Mouse (Mus musculus): ENCODE measurements around the gene Gns. TPM values are rescaled to one million over a fixed set of nuclear protein-coding genes. Genes with fewer than 3 reads are reported as not detected.

Gns gene
- polyA plus RNA-seq, 1 experiment from 2014 or later = 25.0 TPM

DNA sequence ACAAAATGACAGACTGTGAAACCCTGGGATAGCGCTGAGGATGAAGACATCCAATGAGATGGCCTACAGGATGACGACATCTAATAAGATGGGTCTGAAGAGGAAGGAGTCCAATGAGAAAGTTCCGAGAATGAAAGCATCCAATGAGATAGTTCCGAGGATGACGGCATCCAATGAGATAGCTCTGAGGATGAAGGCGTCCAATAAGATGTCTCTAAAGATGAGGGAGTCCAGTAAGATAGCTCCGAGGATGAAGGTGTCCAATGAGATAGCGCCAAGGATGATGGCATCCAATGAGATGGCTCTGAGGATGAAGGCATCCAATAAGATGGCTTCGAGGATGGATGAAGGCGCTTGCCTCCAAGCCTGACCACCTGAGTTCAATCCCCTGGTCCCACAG is 22.6 kb upstream of the Gns start:
- Histone ChIP-seq H3K9me3 (replicated peaks) (no peaks in the 10 kb centered on the region), H3K4me2 (no peak overlapping the region), H3K36me3 (ENCODE audit: poor library complexity, severe bottlenecking) (no peaks in the 10 kb centered on the region), H3K27me3 (no peaks in the 10 kb centered on the region), H3K4me3 (no peak overlapping the region), H3K9ac (no peak overlapping the region), H3K27ac (no peak overlapping the region), H3K4me1 (peaks cover 16% of the 10 kb centered on the region)
- WGBS = 97% methylated on average over 10 of the region's 10 CpGs
- no peak for ATAC-seq

DNA sequence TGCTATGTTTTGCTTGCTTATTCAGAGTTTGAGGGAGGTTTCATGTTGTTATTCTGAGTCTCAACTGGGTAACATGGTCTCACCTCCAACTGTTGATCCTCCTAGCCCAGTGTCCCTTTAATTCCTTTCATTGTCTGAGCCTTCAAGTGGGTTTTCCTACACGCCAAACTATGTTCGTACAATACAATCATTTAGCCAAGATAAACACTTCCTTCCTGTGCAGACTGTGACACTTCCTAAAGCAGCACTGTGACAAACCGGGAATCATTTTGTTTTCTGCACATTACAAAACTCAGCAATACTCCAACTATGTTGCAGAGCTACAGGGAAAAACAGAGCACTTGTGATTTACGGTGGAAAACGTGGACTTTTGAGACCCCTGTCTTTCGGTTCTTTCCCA is 21.0 kb upstream of the Gns start:
- no peak overlapping the region for H3K4me3 ChIP-seq
- 73% methylated on average over 6 of the region's 6 CpGs for WGBS
- no peak overlapping the region for H3K27ac ChIP-seq
- no peak overlapping the region for H3K4me2 ChIP-seq
- H3K27me3 ChIP-seq = peaks cover 2% of the 10 kb centered on the region
- ATAC-seq = no peak
- peaks cover 16% of the 10 kb centered on the region for H3K4me1 ChIP-seq
- no peaks in the 10 kb centered on the region for H3K36me3 ChIP-seq (ENCODE audit: poor library complexity, severe bottlenecking)
- H3K9me3 ChIP-seq (replicated peaks) = no peaks in the 10 kb centered on the region
- H3K9ac ChIP-seq = no peak overlapping the region

DNA sequence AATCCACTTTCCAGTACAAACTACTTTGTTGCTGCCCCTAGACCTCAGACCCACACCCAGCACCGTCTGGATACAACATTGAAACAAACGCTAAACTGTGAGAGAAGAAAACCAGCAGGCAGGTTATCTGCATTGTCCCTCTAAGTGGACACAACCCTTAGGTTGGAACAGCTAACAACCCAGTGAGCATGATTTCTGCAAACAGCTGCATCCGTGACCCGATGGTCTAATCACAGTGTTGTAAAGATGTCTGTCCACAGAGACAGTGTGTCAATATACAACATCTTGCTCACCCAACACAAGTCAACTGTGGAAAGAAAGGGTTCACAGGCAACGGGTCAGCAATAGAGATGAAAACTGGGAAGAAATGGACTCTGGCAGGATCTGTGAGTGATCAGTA is 15.6 kb upstream of the Gns start:
- WGBS = 54% methylated on average over 5 of the region's 5 CpGs
- no peaks in the 10 kb centered on the region for H3K9me3 ChIP-seq (replicated peaks)
- no peak overlapping the region for H3K4me2 ChIP-seq
- ATAC-seq = no peak
- no peak overlapping the region for H3K4me3 ChIP-seq
- H3K36me3 ChIP-seq (ENCODE audit: poor library complexity, severe bottlenecking) = no peaks in the 10 kb centered on the region
- peaks cover 13% of the 10 kb centered on the region for H3K4me1 ChIP-seq
- H3K27ac ChIP-seq = no peak overlapping the region
- H3K27me3 ChIP-seq = peaks cover 38% of the 10 kb centered on the region
- no peak overlapping the region for H3K9ac ChIP-seq

DNA sequence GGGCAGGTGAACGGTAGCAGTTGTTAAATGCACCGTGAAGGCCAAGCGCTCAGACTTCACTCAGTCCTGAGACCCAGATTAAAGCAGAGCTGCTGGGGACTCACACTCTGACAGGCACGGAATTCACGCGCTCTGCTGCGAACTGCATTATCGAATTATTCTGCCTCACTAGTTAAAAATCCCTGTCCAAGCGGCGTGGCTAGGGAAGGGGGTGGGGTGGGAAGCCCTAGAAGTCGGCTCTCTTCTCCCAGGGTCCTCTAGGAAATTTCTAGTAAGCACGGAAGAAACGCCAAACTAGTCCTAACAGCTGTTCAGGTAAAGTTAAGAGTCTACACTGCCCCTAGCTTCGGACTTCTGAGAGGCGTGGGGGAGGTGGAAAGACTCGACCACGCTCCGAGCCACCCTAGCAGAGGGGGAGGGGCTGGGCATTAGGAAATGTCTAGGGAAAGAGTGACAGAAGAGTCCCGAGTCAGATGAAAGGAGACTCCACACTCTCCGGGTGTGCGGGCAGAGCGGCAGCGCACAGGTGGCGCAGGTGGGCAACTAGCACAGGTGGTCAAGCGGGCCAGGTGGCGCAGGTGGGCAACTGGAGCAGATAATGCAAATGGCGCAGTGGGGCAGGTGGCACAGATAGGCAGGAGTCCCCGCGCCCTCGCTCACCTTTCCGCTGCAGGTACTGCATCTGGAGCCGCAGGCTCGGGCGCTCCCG is 14.4 kb upstream of the Gns start:
- peaks cover 13% of the 10 kb centered on the region for H3K4me1 ChIP-seq
- under 1% methylated on average over 35 of the region's 35 CpGs for WGBS
- peak overlapping the region; percentile 61 for H3K9ac ChIP-seq
- H3K4me3 ChIP-seq = peak overlapping the region; percentile 50
- peak; percentile 59; the same call in 1 of the 2 replicates for ATAC-seq
- peak overlapping the region; percentile 93 for H3K4me2 ChIP-seq
- peaks cover 38% of the 10 kb centered on the region for H3K27me3 ChIP-seq
- no peaks in the 10 kb centered on the region for H3K36me3 ChIP-seq (ENCODE audit: poor library complexity, severe bottlenecking)
- H3K27ac ChIP-seq = no peak overlapping the region
- no peaks in the 10 kb centered on the region for H3K9me3 ChIP-seq (replicated peaks)

- Histone ChIP-seq H3K4me3 (peak within 1 kb of the TSS; percentile 50), H3K36me3 (ENCODE audit: poor library complexity, severe bottlenecking) (no peaks in the 10 kb centered on the region), H3K4me1 (peaks cover 13% of the 10 kb centered on the region), H3K27ac (no peak within 1 kb of the TSS), H3K9me3 (replicated peaks) (no peaks in the 10 kb centered on the region), H3K9ac (peak within 1 kb of the TSS; percentile 61), H3K27me3 (peaks cover 38% of the 10 kb centered on the region), H3K4me2 (peak within 1 kb of the TSS; percentile 93)
- under 1% methylated on average over 59 of the region's 61 CpGs for WGBS
- peak; percentile 57; the same call in 1 of the 2 replicates for ATAC-seq
These were observed 13.8 kb upstream of the Gns start, which contains the start of gene Tbc1d30 for GRCm38 (mm10) chr10:121351066-121351581. Tbc1d30 (minus strand) TSS chr10:121351278.

DNA sequence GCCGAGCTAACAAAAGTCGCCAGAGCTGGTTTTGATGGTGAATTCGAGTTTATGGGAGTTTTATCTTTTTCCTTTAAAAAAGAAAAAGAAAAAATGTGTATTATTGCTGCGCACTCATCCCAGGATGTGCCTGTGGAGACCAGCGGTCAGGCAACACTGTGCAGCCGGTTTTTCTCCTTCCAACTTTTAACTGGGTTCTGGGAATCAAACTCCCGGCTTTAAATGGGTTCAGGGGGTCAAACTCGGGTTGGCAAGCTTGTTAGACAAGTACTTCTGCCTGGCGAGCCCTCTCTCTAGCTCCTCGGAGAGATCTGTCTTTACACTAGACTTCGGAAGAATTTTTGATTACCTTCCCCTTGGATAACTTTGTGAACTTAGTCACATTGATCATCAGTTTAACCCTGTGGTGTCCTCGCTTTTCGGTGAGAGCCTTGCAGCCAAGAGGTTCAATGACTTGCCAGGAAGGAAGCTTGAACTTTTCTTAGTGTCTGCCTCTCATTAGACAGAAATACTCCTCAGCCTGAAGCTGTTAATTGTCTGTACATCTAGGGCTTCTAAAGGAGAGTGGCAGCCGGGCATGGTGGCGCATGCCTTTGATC is 13.1 kb upstream of the Gns start:
- 38% methylated on average over 15 of the region's 15 CpGs for WGBS

DNA sequence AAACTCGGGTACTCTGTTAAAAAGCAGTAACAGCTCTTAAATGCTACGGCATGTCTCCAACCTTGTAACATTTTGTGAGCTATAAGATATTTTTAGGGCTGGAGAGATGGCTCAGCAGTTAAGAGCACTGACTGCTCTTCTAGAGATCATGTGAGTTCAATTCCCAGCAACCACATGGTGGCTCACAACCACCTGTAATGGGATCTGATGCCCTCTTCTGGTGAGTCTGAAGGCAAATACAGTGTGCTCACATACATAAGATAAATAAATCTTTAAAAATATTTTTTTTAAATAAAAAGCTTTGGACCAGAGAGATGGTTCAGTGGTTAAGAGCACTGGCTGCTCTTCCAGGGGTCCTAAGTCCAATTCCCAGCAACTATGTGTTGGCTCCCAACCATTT is 4.5 kb upstream of the Gns start:
- H3K36me3 ChIP-seq (ENCODE audit: poor library complexity, severe bottlenecking) = no peaks in the 10 kb centered on the region
- no peaks in the 10 kb centered on the region for H3K27me3 ChIP-seq
- no peak overlapping the region for H3K9ac ChIP-seq
- peaks cover 5% of the 10 kb centered on the region; the same call in 1 of the 2 replicates for H3K4me1 ChIP-seq
- no peak overlapping the region for H3K27ac ChIP-seq
- H3K4me3 ChIP-seq = no peak overlapping the region
- no peak for ATAC-seq
- no peaks in the 10 kb centered on the region for H3K9me3 ChIP-seq (replicated peaks)
- 94% methylated on average over 2 of the region's 2 CpGs for WGBS
- H3K4me2 ChIP-seq = no peak overlapping the region

More for the DNA sequence above, 13.1 kb upstream of the Gns start:
- H3K9me3 ChIP-seq (replicated peaks) = no peaks in the 10 kb centered on the region
- H3K27ac ChIP-seq = no peak overlapping the region
- no peak for ATAC-seq
- peaks cover 38% of the 10 kb centered on the region for H3K27me3 ChIP-seq
- no peak overlapping the region for H3K9ac ChIP-seq
- peak overlapping the region; percentile 50 for H3K4me3 ChIP-seq
- H3K4me1 ChIP-seq = peaks cover 13% of the 10 kb centered on the region
- peak overlapping the region; percentile 93 for H3K4me2 ChIP-seq
- H3K36me3 ChIP-seq (ENCODE audit: poor library complexity, severe bottlenecking) = no peaks in the 10 kb centered on the region

- 82% methylated on average over 8 of the region's 8 CpGs for WGBS
- no peak overlapping the region for H3K4me2 ChIP-seq
- no peaks in the 10 kb centered on the region for H3K9me3 ChIP-seq (replicated peaks)
- H3K9ac ChIP-seq = no peak overlapping the region
- no peak overlapping the region for H3K4me3 ChIP-seq
- H3K4me1 ChIP-seq = peaks cover 26% of the 10 kb centered on the region
- H3K27ac ChIP-seq = no peak overlapping the region
- H3K27me3 ChIP-seq = no peaks in the 10 kb centered on the region
- no peak for ATAC-seq
- H3K36me3 ChIP-seq (ENCODE audit: poor library complexity, severe bottlenecking) = no peaks in the 10 kb centered on the region
These were observed 1.7 kb upstream of the Gns start for GRCm38 (mm10) chr10:121363201-121363600.

DNA sequence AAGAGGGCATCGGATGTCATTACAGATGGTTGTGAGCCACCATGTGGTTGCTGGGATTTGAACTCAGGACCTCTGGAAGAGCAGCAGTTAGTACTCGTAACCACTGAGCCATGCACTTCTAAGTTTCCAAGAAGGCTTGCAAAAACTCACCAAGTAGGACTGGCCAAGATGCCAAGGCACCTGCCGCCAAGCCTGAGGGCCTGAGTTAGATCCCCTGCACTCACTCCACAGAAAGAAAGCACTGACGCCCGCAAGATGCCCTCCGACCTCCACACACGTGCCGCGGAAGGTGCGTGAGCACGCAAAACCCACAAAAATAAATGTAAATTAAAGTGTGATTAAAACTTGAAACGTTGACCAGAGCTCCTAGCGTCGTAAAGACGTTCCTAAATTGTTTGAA is 584 bp upstream of the Gns start:
- WGBS = 32% methylated on average over 15 of the region's 15 CpGs
- Histone ChIP-seq H3K4me2 (peak overlapping the region; percentile 90), H3K4me1 (peaks cover 26% of the 10 kb centered on the region), H3K27ac (no peak overlapping the region), H3K9me3 (replicated peaks) (no peaks in the 10 kb centered on the region), H3K36me3 (ENCODE audit: poor library complexity, severe bottlenecking) (0 out of 2 replicates have a peak, but pooled peaks cover under 1% of the 10 kb centered on the region), H3K9ac (peak overlapping the region; percentile 93; the same call in 1 of the 2 replicates), H3K4me3 (peak overlapping the region; percentile 94), H3K27me3 (no peaks in the 10 kb centered on the region)
- peak; percentile 17; the same call in 1 of the 2 replicates for ATAC-seq

GRCm38 (mm10) chr10:121365781-121366272 is 937 bp downstream of the Gns start:
- 9% methylated on average over 9 of the region's 9 CpGs for WGBS
- Histone ChIP-seq H3K9me3 (replicated peaks) (no peaks in the 10 kb centered on the region), H3K9ac (peak overlapping the region; percentile 93), H3K36me3 (ENCODE audit: poor library complexity, severe bottlenecking) (peaks cover 13% of the 10 kb centered on the region), H3K27me3 (no peaks in the 10 kb centered on the region), H3K4me1 (peaks cover 26% of the 10 kb centered on the region), H3K27ac (no peak overlapping the region), H3K4me2 (peak overlapping the region; percentile 90), H3K4me3 (peak overlapping the region; percentile 94)
- ATAC-seq = no peak

DNA sequence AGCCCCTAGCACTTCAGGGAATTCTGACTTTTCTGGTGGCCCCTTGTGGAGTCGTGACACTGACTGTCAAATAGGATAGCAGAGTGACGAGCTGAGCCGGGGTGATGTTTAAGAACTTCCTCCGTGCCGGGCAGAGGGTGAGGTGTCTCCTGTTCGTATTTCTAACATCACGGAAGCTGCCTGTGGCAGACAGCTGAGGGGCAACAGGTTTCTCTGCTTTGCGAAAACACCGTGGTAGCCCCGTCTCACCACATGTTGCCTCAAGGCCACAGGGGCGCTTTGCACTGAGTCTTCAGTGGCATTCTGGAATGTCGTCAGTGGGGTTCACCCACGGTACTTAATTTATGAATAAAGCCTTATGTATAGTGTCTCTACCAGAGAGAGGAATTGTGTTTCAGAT is 2.4 kb downstream of the Gns start:
- no peak overlapping the region for H3K27ac ChIP-seq
- 88% methylated on average over 13 of the region's 13 CpGs for WGBS
- H3K4me1 ChIP-seq = peaks cover 26% of the 10 kb centered on the region
- H3K9me3 ChIP-seq (replicated peaks) = no peaks in the 10 kb centered on the region
- H3K27me3 ChIP-seq = no peaks in the 10 kb centered on the region
- H3K4me3 ChIP-seq = no peak overlapping the region
- no peak for ATAC-seq
- H3K4me2 ChIP-seq = no peak overlapping the region
- H3K9ac ChIP-seq = no peak overlapping the region
- peaks cover 22% of the 10 kb centered on the region for H3K36me3 ChIP-seq (ENCODE audit: poor library complexity, severe bottlenecking)

DNA sequence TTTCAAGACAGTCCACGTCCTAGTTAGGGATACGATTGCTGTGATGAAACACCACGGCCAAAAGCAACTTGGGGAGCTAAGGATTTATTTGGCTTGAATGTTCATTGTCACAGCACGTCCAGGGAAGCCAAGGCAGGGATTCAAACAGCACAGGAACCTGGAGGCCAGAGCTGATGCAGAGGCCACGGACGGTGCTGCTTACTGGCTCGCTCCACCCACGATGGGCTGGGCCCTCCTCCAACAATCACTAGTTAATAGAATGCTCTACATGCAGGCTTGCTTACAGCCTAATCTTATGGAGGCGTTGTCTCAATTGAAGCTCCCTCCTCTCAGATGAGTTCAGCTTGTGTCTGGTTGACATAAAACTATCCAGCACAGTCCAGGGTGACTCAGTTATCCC is 2.9 kb downstream of the Gns start:
- ATAC-seq = no peak
- Histone ChIP-seq H3K4me2 (no peak overlapping the region), H3K4me3 (no peak overlapping the region), H3K9me3 (replicated peaks) (no peaks in the 10 kb centered on the region), H3K4me1 (peaks cover 26% of the 10 kb centered on the region), H3K27me3 (no peaks in the 10 kb centered on the region), H3K36me3 (ENCODE audit: poor library complexity, severe bottlenecking) (peaks cover 22% of the 10 kb centered on the region), H3K9ac (no peak overlapping the region), H3K27ac (no peak overlapping the region)
- WGBS = 94% methylated on average over 9 of the region's 9 CpGs

Data from forebrain, embryonic 13.5 days (tissue).